Mouse (Mus musculus) testis, adult 2 months (tissue): ENCODE measurements around the gene Rad51b.

Experiments used
- CTCF ChIP-seq: fragments of 200-500 bp; IDR thresholded peaks from 2 replicates; pipeline ENCODE4 v1.5.1; 2012; ENCODE audit warnings: low read depth, mild to moderate bottlenecking, inconsistent platforms, low read length, moderate library complexity; ENCODE audit not compliant: control insufficient read depth, insufficient read depth, insufficient replicate concordance
- POLR2A ChIP-seq: fragments of 200-500 bp; IDR thresholded peaks from 2 replicates; pipeline ENCODE4 v1.6.1; 2012; ENCODE audit warnings: low read depth, mild to moderate bottlenecking, inconsistent platforms, low read length, moderate library complexity; ENCODE audit not compliant: control insufficient read depth

DNA sequence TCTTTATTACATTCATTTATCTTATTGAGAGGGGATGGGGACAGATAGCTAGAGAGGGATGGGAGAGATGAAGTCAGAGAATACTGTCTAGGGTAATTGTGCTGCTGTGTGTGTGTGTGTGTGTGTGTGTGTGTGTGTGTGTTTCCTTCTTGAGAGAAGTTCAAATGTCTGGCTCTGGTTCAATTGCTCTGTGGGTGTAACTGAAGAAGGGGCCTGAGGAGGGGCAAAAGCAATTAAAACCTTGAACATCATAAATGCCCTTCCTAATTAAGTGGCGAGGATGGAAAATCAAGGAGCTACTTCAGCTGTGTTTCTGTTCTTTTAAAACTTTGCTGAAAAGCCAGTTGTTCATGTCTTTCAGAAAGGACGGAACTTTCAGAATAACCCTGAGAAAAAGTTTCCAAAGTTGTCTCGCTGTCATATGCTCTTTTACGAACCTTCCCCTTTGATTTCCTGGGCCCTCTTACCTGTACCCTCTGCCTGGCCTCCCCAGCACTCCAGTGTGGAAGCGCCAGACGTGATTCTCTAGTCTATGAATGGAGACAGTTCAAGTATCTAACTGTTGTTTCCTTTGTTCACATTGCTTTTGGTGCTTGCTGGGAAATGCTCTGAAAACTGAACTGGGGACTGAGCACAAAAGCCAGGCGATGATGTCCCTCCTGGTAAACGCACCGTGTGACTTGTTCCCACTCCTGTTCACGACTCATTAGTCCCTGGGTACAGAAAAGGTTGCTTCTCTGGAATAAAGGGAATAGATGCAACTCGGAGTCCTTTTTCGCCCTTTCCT, 158.2 kb downstream of the Rad51b start:
- TF ChIP-seq CTCF (no peak), POLR2A (no peak)
